Mouse (Mus musculus) E14TG2a.4 (cell line): Measurements from ENCODE around the gene Ky.

Experiments used
- H3K27me3 ChIP-seq: 2 replicates; pipeline ENCODE4 v1.6.1; 2014; ENCODE audit warnings: low read length, control low read depth; ENCODE audit not compliant: insufficient read depth
- H3K36me3 ChIP-seq: 2 replicates; pipeline ENCODE4 v1.6.1; 2014; ENCODE audit warnings: low read length, control low read depth; ENCODE audit not compliant: insufficient read depth
- H3K4me1 ChIP-seq: replicated peaks from 2 replicates; pipeline ENCODE4 v1.6.1; 2014; ENCODE audit warnings: low read depth, low read length, control low read depth
- H3K4me3 ChIP-seq: replicated peaks from 2 replicates; pipeline ENCODE4 v1.5.1; 2014; ENCODE audit warnings: mild to moderate bottlenecking, low read length
- H3K9me3 ChIP-seq: 2 replicates; pipeline ENCODE4 v1.6.1; 2014; ENCODE audit warnings: low read length, control low read depth
- CTCF ChIP-seq: conservative IDR thresholded peaks from 2 replicates; pipeline ENCODE4 v1.5.1; 2014; ENCODE audit warnings: low read length
- NANOG ChIP-seq: IDR thresholded peaks from 2 replicates; pipeline ENCODE4 v1.6.1; 2014; ENCODE audit warnings: borderline replicate concordance, low read length, mixed read lengths
- POU5F1 ChIP-seq: IDR thresholded peaks from 2 replicates; pipeline ENCODE4 v1.6.1; 2014; ENCODE audit warnings: low read length, borderline replicate concordance

Ky gene

GRCm38 (mm10) chr9:102521396-102521795 is 15.8 kb downstream of the Ky start:
- 0 out of 2 replicates have a peak, but pooled peaks cover 4% of the 10 kb centered on the region for H3K9me3 ChIP-seq
- no peak overlapping the region for H3K4me3 ChIP-seq
- peaks cover 13% of the 10 kb centered on the region for H3K27me3 ChIP-seq
- H3K4me1 ChIP-seq = peaks cover 22% of the 10 kb centered on the region
- TF ChIP-seq CTCF (no peak), POU5F1 (no peak), NANOG (no peak)
- H3K36me3 ChIP-seq = no peaks in the 10 kb centered on the region

DNA sequence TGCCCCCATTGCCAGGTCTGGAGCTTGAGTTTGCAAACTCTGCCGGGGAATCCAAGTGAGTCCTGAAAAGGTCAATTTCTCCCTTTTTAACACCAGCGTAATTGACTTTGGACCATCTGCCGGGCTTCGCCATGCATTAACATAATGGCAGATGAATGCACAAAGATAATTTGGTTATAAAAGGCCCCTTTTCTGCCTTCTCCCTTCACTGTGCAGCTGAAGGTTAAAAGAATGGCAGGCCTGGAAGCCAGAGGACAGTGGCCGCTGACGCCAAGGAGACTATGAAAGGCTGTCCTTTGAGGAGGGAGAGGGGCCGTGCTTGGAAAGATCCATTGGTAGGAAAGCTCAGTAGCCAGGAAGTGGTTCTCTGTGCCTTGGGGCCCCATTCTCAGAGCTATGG is 22.6 kb downstream of the Ky start:
- Histone ChIP-seq H3K9me3 (peaks cover 18% of the 10 kb centered on the region), H3K36me3 (no peaks in the 10 kb centered on the region), H3K4me3 (no peak overlapping the region), H3K4me1 (peaks cover 47% of the 10 kb centered on the region), H3K27me3 (peaks cover 7% of the 10 kb centered on the region; the same call in 1 of the 2 replicates)
- TF ChIP-seq NANOG (peak; percentile 29; the same call in 1 of the 2 replicates), POU5F1 (no peak; the same call in 1 of the 2 replicates), CTCF (no peak)

DNA sequence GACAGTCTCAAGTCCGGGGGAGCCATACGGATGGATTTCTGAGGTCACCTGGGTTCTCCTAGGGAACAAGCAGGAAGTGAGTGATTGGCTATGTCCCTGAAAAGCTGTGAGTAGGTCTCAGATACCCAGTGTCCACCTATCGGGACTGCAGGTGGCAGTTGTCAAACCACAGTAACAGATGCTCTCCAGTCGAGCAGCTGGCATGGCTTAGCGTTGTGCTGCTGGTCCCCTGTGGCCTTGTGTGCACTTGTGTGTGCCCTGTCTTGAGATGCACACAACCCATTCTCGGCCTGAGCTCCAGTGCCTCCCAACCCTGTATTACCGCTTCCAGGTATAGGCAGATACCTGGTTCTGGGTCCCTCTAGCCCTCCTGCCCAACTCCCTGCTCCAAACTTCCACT is 23.0 kb downstream of the Ky start:
- peaks cover 18% of the 10 kb centered on the region for H3K9me3 ChIP-seq
- H3K36me3 ChIP-seq = no peaks in the 10 kb centered on the region
- H3K4me3 ChIP-seq = 0 out of 2 replicates have a peak overlapping the region, but pooled peaks have one; percentile 10
- TF ChIP-seq POU5F1 (no peak), NANOG (no peak), CTCF (no peak)
- H3K4me1 ChIP-seq = peaks cover 50% of the 10 kb centered on the region
- peaks cover 7% of the 10 kb centered on the region; the same call in 1 of the 2 replicates for H3K27me3 ChIP-seq

DNA sequence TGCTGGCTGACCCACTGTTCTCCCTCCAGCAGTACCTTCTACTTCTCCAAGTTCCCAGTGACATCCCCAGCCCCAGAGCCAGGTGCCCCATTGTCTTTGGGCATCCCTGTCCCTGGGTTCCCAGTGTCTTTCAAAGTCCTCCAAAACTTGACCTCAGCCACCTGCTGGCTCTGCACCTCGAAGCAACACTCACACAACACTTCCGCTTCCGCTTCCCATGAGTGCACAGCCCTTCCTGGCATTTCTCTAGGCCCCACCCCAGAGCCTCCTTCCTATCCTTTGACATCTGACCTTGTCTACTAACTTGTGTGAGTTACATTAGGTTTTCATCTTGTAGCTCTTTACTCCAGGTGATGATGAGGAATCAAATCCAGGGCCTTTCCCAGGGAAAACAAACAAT is 23.5 kb downstream of the Ky start:
- 0 out of 2 replicates have a peak overlapping the region, but pooled peaks have one; percentile 10 for H3K4me3 ChIP-seq
- no peaks in the 10 kb centered on the region for H3K36me3 ChIP-seq
- peaks cover 18% of the 10 kb centered on the region for H3K9me3 ChIP-seq
- H3K4me1 ChIP-seq = peaks cover 50% of the 10 kb centered on the region
- no peak for TF ChIP-seq NANOG
- peaks cover 7% of the 10 kb centered on the region; the same call in 1 of the 2 replicates for H3K27me3 ChIP-seq

GRCm38 (mm10) chr9:102531051-102531892 is 25.7 kb downstream of the Ky start:
- TF ChIP-seq NANOG (no peak), POU5F1 (no peak), CTCF (no peak)
- Histone ChIP-seq H3K4me3 (0 out of 2 replicates have a peak overlapping the region, but pooled peaks have one; percentile 2), H3K9me3 (peaks cover 15% of the 10 kb centered on the region), H3K4me1 (peaks cover 50% of the 10 kb centered on the region), H3K27me3 (peaks cover 7% of the 10 kb centered on the region; the same call in 1 of the 2 replicates), H3K36me3 (no peaks in the 10 kb centered on the region)

DNA sequence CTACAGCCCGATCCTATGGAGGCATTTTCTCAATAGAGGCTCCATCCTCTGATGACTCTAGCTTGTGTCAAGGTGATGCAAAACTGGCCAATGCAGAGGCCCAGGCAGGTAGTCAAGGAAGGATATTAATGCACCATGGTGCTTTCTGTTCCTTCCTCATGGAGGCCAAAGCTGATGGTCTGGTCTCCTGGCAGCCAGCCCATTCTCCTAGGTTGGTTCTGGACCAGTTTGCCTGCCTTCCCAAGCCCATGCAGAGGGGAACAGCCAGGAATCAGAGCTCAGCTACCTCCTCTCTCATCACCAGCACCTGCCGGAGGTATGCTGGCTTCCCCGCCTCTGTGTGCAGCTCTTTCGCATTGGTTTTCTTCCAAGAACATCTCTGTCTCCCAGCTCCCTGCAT is 31.4 kb downstream of the Ky start:
- Histone ChIP-seq H3K27me3 (peaks cover 13% of the 10 kb centered on the region; the same call in 1 of the 2 replicates), H3K36me3 (no peaks in the 10 kb centered on the region), H3K9me3 (peaks cover 13% of the 10 kb centered on the region), H3K4me1 (peaks cover 6% of the 10 kb centered on the region), H3K4me3 (no peak overlapping the region)
- TF ChIP-seq CTCF = no peak
- no peak for TF ChIP-seq NANOG
- TF ChIP-seq POU5F1 = no peak

DNA sequence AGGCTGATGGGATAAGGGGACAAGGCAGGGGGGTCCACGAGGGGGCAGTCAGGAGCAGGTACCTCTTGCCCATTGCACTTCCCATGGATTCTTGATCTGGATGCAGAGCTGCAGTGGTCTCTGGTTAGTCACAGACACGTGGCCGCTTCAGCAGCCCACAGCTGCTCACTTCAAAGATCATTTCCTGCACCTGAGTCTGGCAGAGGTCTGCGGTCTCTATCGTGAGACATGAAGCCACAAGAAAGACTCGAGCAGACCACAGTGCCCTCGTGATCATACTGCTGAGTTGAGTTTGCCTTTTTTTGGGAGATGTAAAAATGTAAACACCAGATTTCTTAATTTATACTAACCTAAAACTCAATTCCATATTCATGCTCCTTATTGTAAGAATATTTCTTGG is 34.1 kb downstream of the Ky start:
- TF ChIP-seq NANOG = no peak
- TF ChIP-seq POU5F1 = no peak
- TF ChIP-seq CTCF = no peak
- H3K9me3 ChIP-seq = peaks cover 23% of the 10 kb centered on the region
- peaks cover 5% of the 10 kb centered on the region; the same call in 1 of the 2 replicates for H3K4me1 ChIP-seq
- no peak overlapping the region for H3K4me3 ChIP-seq
- peaks cover 18% of the 10 kb centered on the region for H3K27me3 ChIP-seq
- no peaks in the 10 kb centered on the region for H3K36me3 ChIP-seq

- peaks cover 23% of the 10 kb centered on the region for H3K9me3 ChIP-seq
- TF ChIP-seq NANOG = no peak
These were observed 36.1 kb downstream of the Ky start for GRCm38 (mm10) chr9:102541666-102542065.

GRCm38 (mm10) chr9:102542540-102542939 is 37.0 kb downstream of the Ky start:
- H3K36me3 ChIP-seq = no peaks in the 10 kb centered on the region

More at GRCm38 (mm10) chr9:102541666-102542065, 36.1 kb downstream of the Ky start:
- Histone ChIP-seq H3K27me3 (peaks cover 26% of the 10 kb centered on the region), H3K4me3 (no peak overlapping the region), H3K4me1 (peaks cover 9% of the 10 kb centered on the region; the same call in 1 of the 2 replicates), H3K36me3 (no peaks in the 10 kb centered on the region)

More at GRCm38 (mm10) chr9:102542540-102542939, 37.0 kb downstream of the Ky start:
- Histone ChIP-seq H3K27me3 (peaks cover 34% of the 10 kb centered on the region), H3K4me3 (no peak overlapping the region), H3K9me3 (peaks cover 19% of the 10 kb centered on the region), H3K4me1 (peaks cover 9% of the 10 kb centered on the region; the same call in 1 of the 2 replicates)
- TF ChIP-seq CTCF = no peak
